Mouse (Mus musculus): ENCODE results near the gene Gclc. TPM values are rescaled to one million over a fixed set of nuclear protein-coding genes. Genes with fewer than 3 reads are reported as not detected.

Gene Gclc
- polyA plus RNA-seq, 1 experiment from 2014 or later, result 29.7 TPM

- H3K9ac ChIP-seq (ENCODE audit: low read depth, low read length), result no peak overlapping the region
- no peak overlapping the region for H3K27ac ChIP-seq (ENCODE audit: low read depth, low read length)
- peaks cover 2% of the 10 kb centered on the region; the same call in 1 of the 2 replicates for H3K36me3 ChIP-seq (ENCODE audit: control insufficient read depth, insufficient read depth, low read length)
- H3K4me3 ChIP-seq (ENCODE audit: low read depth, low read length), result no peak overlapping the region
- 88% methylated on average over 6 of the region's 6 CpGs for WGBS
- DNase-seq (ENCODE audit: low spot score), result no peak
- no peaks in the 10 kb centered on the region for H3K9me3 ChIP-seq (ENCODE audit: control insufficient read depth, low read length)
- no peak for ATAC-seq (replicated peaks; ENCODE audit: low FRiP score)
- H3K27me3 ChIP-seq (replicated peaks; ENCODE audit: control insufficient read depth, insufficient read depth, low read length), result no peaks in the 10 kb centered on the region
- no peak overlapping the region for H3K4me2 ChIP-seq
- no peaks in the 10 kb centered on the region for H3K4me1 ChIP-seq (replicated peaks; ENCODE audit: control insufficient read depth, insufficient read depth, low read length)
Measured at GRCm38 (mm10) chr9:77770909-77771308, 16.6 kb downstream of the Gclc start.

- Histone ChIP-seq H3K9me3 (ENCODE audit: control insufficient read depth, low read length) (no peaks in the 10 kb centered on the region), H3K36me3 (ENCODE audit: control insufficient read depth, insufficient read depth, low read length) (peaks cover 3% of the 10 kb centered on the region; the same call in 1 of the 2 replicates), H3K9ac (ENCODE audit: low read depth, low read length) (no peak overlapping the region), H3K27ac (ENCODE audit: low read depth, low read length) (no peak overlapping the region), H3K4me3 (ENCODE audit: low read depth, low read length) (no peak overlapping the region), H3K4me2 (no peak overlapping the region), H3K4me1 (replicated peaks; ENCODE audit: control insufficient read depth, insufficient read depth, low read length) (no peaks in the 10 kb centered on the region), H3K27me3 (replicated peaks; ENCODE audit: control insufficient read depth, insufficient read depth, low read length) (no peaks in the 10 kb centered on the region)
- DNase-seq (ENCODE audit: low spot score) (no peak), ATAC-seq (replicated peaks; ENCODE audit: low FRiP score) (no peak)
- 87% methylated on average over 5 of the region's 5 CpGs for WGBS
Measured at GRCm38 (mm10) chr9:77771330-77771729, 17.0 kb downstream of the Gclc start.

GRCm38 (mm10) chr9:77771765-77772383 lies 17.5 kb downstream of the Gclc start:
- H3K27me3 ChIP-seq (replicated peaks; ENCODE audit: control insufficient read depth, insufficient read depth, low read length), result no peaks in the 10 kb centered on the region
- WGBS, result 84% methylated on average over 10 of the region's 10 CpGs
- ATAC-seq (replicated peaks; ENCODE audit: low FRiP score), result no peak

GRCm38 (mm10) chr9:77776720-77777515 lies 22.6 kb downstream of the Gclc start:
- Histone ChIP-seq H3K4me1 (replicated peaks; ENCODE audit: control insufficient read depth, insufficient read depth, low read length) (no peaks in the 10 kb centered on the region), H3K4me2 (no peak overlapping the region), H3K9ac (ENCODE audit: low read depth, low read length) (no peak overlapping the region), H3K9me3 (ENCODE audit: control insufficient read depth, low read length) (no peaks in the 10 kb centered on the region), H3K27me3 (replicated peaks; ENCODE audit: control insufficient read depth, insufficient read depth, low read length) (no peaks in the 10 kb centered on the region), H3K36me3 (ENCODE audit: control insufficient read depth, insufficient read depth, low read length) (peaks cover 13% of the 10 kb centered on the region; the same call in 1 of the 2 replicates), H3K4me3 (ENCODE audit: low read depth, low read length) (no peak overlapping the region), H3K27ac (ENCODE audit: low read depth, low read length) (no peak overlapping the region)
- no peak for ATAC-seq (replicated peaks; ENCODE audit: low FRiP score)
- WGBS, result 71% methylated on average over 7 of the region's 7 CpGs
- no peak for DNase-seq (ENCODE audit: low spot score)

More at GRCm38 (mm10) chr9:77771765-77772383, 17.5 kb downstream of the Gclc start:
- H3K9ac ChIP-seq (ENCODE audit: low read depth, low read length), result no peak overlapping the region
- H3K27ac ChIP-seq (ENCODE audit: low read depth, low read length), result no peak overlapping the region
- no peaks in the 10 kb centered on the region for H3K4me1 ChIP-seq (replicated peaks; ENCODE audit: control insufficient read depth, insufficient read depth, low read length)
- peaks cover 6% of the 10 kb centered on the region; the same call in 1 of the 2 replicates for H3K36me3 ChIP-seq (ENCODE audit: control insufficient read depth, insufficient read depth, low read length)
- no peaks in the 10 kb centered on the region for H3K9me3 ChIP-seq (ENCODE audit: control insufficient read depth, low read length)
- H3K4me3 ChIP-seq (ENCODE audit: low read depth, low read length), result no peak overlapping the region
- DNase-seq (ENCODE audit: low spot score), result no peak
- H3K4me2 ChIP-seq, result no peak overlapping the region

GRCm38 (mm10) chr9:77777622-77778021 lies 23.3 kb downstream of the Gclc start:
- ATAC-seq (replicated peaks; ENCODE audit: low FRiP score) (no peak), DNase-seq (ENCODE audit: low spot score) (no peak)
- 92% methylated on average over 5 of the region's 5 CpGs for WGBS
- H3K4me1 ChIP-seq (replicated peaks; ENCODE audit: control insufficient read depth, insufficient read depth, low read length), result no peaks in the 10 kb centered on the region
- H3K27me3 ChIP-seq (replicated peaks; ENCODE audit: control insufficient read depth, insufficient read depth, low read length), result no peaks in the 10 kb centered on the region
- H3K4me3 ChIP-seq (ENCODE audit: low read depth, low read length), result no peak overlapping the region
- H3K27ac ChIP-seq (ENCODE audit: low read depth, low read length), result no peak overlapping the region
- no peak overlapping the region for H3K9ac ChIP-seq (ENCODE audit: low read depth, low read length)
- H3K4me2 ChIP-seq, result no peak overlapping the region
- peaks cover 13% of the 10 kb centered on the region; the same call in 1 of the 2 replicates for H3K36me3 ChIP-seq (ENCODE audit: control insufficient read depth, insufficient read depth, low read length)
- H3K9me3 ChIP-seq (ENCODE audit: control insufficient read depth, low read length), result no peaks in the 10 kb centered on the region

GRCm38 (mm10) chr9:77779711-77780110 lies 25.4 kb downstream of the Gclc start:
- Histone ChIP-seq H3K9me3 (ENCODE audit: control insufficient read depth, low read length) (no peaks in the 10 kb centered on the region), H3K4me3 (ENCODE audit: low read depth, low read length) (no peak overlapping the region), H3K27me3 (replicated peaks; ENCODE audit: control insufficient read depth, insufficient read depth, low read length) (no peaks in the 10 kb centered on the region), H3K36me3 (ENCODE audit: control insufficient read depth, insufficient read depth, low read length) (peaks cover 13% of the 10 kb centered on the region; the same call in 1 of the 2 replicates), H3K27ac (ENCODE audit: low read depth, low read length) (no peak overlapping the region), H3K4me2 (no peak overlapping the region), H3K4me1 (replicated peaks; ENCODE audit: control insufficient read depth, insufficient read depth, low read length) (no peaks in the 10 kb centered on the region), H3K9ac (ENCODE audit: low read depth, low read length) (no peak overlapping the region)
- 89% methylated on average over 4 of the region's 4 CpGs for WGBS
- ATAC-seq (replicated peaks; ENCODE audit: low FRiP score) (no peak), DNase-seq (ENCODE audit: low spot score) (no peak)

- H3K4me2 ChIP-seq, result no peak overlapping the region
- no peak for DNase-seq (ENCODE audit: low spot score)
- no peaks in the 10 kb centered on the region for H3K9me3 ChIP-seq (ENCODE audit: control insufficient read depth, low read length)
- H3K4me1 ChIP-seq (replicated peaks; ENCODE audit: control insufficient read depth, insufficient read depth, low read length), result no peaks in the 10 kb centered on the region
- 60% methylated on average over 5 of the region's 5 CpGs for WGBS
- no peak for ATAC-seq (replicated peaks; ENCODE audit: low FRiP score)
- H3K36me3 ChIP-seq (ENCODE audit: control insufficient read depth, insufficient read depth, low read length), result peaks cover 13% of the 10 kb centered on the region
- no peak overlapping the region for H3K27ac ChIP-seq (ENCODE audit: low read depth, low read length)
- no peak overlapping the region for H3K9ac ChIP-seq (ENCODE audit: low read depth, low read length)
- H3K4me3 ChIP-seq (ENCODE audit: low read depth, low read length), result no peak overlapping the region
- no peaks in the 10 kb centered on the region for H3K27me3 ChIP-seq (replicated peaks; ENCODE audit: control insufficient read depth, insufficient read depth, low read length)
Measured at GRCm38 (mm10) chr9:77781453-77782163, 27.3 kb downstream of the Gclc start.

GRCm38 (mm10) chr9:77782201-77782600 lies 27.9 kb downstream of the Gclc start:
- Histone ChIP-seq H3K9ac (ENCODE audit: low read depth, low read length) (no peak overlapping the region), H3K36me3 (ENCODE audit: control insufficient read depth, insufficient read depth, low read length) (peaks cover 12% of the 10 kb centered on the region), H3K27ac (ENCODE audit: low read depth, low read length) (no peak overlapping the region), H3K4me1 (replicated peaks; ENCODE audit: control insufficient read depth, insufficient read depth, low read length) (no peaks in the 10 kb centered on the region), H3K9me3 (ENCODE audit: control insufficient read depth, low read length) (no peaks in the 10 kb centered on the region), H3K4me3 (ENCODE audit: low read depth, low read length) (no peak overlapping the region), H3K4me2 (no peak overlapping the region), H3K27me3 (replicated peaks; ENCODE audit: control insufficient read depth, insufficient read depth, low read length) (no peaks in the 10 kb centered on the region)
- ATAC-seq (replicated peaks; ENCODE audit: low FRiP score) (no peak), DNase-seq (ENCODE audit: low spot score) (no peak)
- 64% methylated on average over 4 of the region's 4 CpGs for WGBS

Measured in liver, embryonic 11.5 days (tissue).